Mouse (Mus musculus): ENCODE results near the gene Chrm3.

- TF ChIP-seq CTCF (IDR thresholded peaks at IDR 0.05; ENCODE audit: insufficient read depth, low read length) (no peak), POLR2A (IDR thresholded peaks at IDR 0.05; ENCODE audit: borderline replicate concordance, extremely low read depth, low read depth, low read length) (no peak)
Observed at GRCm38 (mm10) chr13:10253049-10253448, 107.6 kb downstream of the Chrm3 start.

Measured in lung, adult 2 months (tissue).